Mouse (Mus musculus) midbrain, embryonic 11.5 days (tissue): ENCODE measurements around the gene Plekhb1. TPM values are rescaled to one million over a fixed set of nuclear protein-coding genes. Genes with fewer than 3 reads are reported as not detected.

Experiments used
- ATAC-seq: fragments of 200-750 bp; cut with Nextera tagmentation; 2 replicates; pipeline ENCODE4 v1.8.0; 2017; ENCODE audit warnings: moderate TSS enrichment, moderate library complexity; ENCODE audit not compliant: low FRiP score
- DNase-seq: peaks from one replicate; pipeline ENCODE4 v3.0.0; 2015; ENCODE audit warnings: low spot score; ENCODE audit errors: missing footprints
- H3K27ac ChIP-seq: fragments of 300-500 bp; sonication (generic); 2 replicates; pipeline ENCODE4 v1.5.1; 2014; ENCODE audit warnings: low read depth, low read length
- H3K27me3 ChIP-seq: fragments of 300-500 bp; sonication (generic); 2 replicates; pipeline ENCODE4 v1.6.1; 2014; ENCODE audit warnings: mild to moderate bottlenecking, low read length, moderate library complexity, mixed read lengths; ENCODE audit not compliant: control insufficient read depth, insufficient read depth
- H3K36me3 ChIP-seq: fragments of 300-500 bp; sonication (generic); 2 replicates; pipeline ENCODE4 v1.6.1; 2014; ENCODE audit warnings: mild to moderate bottlenecking, low read length, moderate library complexity, mixed read lengths; ENCODE audit not compliant: control insufficient read depth, insufficient read depth
- H3K4me1 ChIP-seq: fragments of 300-500 bp; sonication (generic); 2 replicates; pipeline ENCODE4 v1.6.1; 2014; ENCODE audit warnings: low read length; ENCODE audit not compliant: control insufficient read depth, insufficient read depth
- H3K4me2 ChIP-seq: fragments of 300-500 bp; sonication (generic); 2 replicates; pipeline ENCODE4 v1.6.1; 2014; ENCODE audit warnings: mild to moderate bottlenecking, moderate library complexity
- H3K4me3 ChIP-seq: fragments of 300-500 bp; sonication (generic); 2 replicates; pipeline ENCODE4 v1.5.1; 2014; ENCODE audit warnings: low read depth, low read length
- H3K9ac ChIP-seq: fragments of 300-500 bp; sonication (generic); 2 replicates; pipeline ENCODE4 v1.6.1; 2014; ENCODE audit warnings: low read length
- H3K9me3 ChIP-seq: fragments of 300-500 bp; sonication (generic); 2 replicates; pipeline ENCODE4 v1.6.1; 2016; ENCODE audit warnings: low read length; ENCODE audit not compliant: control insufficient read depth
- WGBS: fragments of 180-500 bp; shearing (Covaris S2); extraction: QIAGEN DNeasy Blood & Tissue Kit; methylation state at CpG from one replicate; pipeline ENCODE4 v1.1.7; 2014; 5-methylcytosine and 5-hydroxymethylcytosine counted together
- polyA plus RNA-seq: library from polyadenylated mRNA; unstranded; fragments of >200 nt; fragmentation: Nextera tagmentation; extraction: Ambion mirVana; gene quantifications from 2 replicates; pipeline ENCODE4 v1.2.1, GENCODE M21; 2014

Gene Plekhb1
- polyA plus RNA-seq, 1 experiment from 2014 or later, result 4.3 TPM

- Histone ChIP-seq H3K36me3 (no peaks in the 10 kb centered on the region), H3K9ac (no peak overlapping the region), H3K27me3 (no peaks in the 10 kb centered on the region), H3K9me3 (no peaks in the 10 kb centered on the region), H3K27ac (no peak overlapping the region), H3K4me3 (no peak overlapping the region), H3K4me2 (no peak overlapping the region), H3K4me1 (no peaks in the 10 kb centered on the region)
- WGBS, result 74% methylated on average over 5 of the region's 5 CpGs
- ATAC-seq, result no peak
- DNase-seq, result no peak
Observed at GRCm38 (mm10) chr7:100684081-100684480, 21.9 kb upstream of the Plekhb1 start.

DNA sequence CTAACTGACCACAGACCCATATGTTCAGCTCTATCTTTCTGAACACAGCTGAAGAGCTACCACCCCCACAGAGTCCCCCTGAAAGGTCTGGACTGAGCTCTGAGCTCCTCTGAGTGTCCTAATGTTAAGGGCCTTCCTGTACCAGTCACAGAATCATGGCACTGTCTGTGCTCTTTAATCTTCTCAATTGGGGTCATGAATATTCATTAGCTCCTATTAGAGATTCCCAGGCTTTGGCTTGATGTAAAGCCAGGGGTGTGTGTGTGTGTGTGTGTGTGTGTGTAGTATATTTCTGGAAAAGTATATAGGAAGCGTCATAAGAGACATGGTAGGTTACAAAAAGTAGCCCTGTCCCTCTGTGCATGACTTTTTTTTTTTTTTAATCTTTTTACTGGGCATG, 21.0 kb upstream of the Plekhb1 start:
- H3K4me2 ChIP-seq, result no peak overlapping the region
- no peak overlapping the region for H3K27ac ChIP-seq
- no peaks in the 10 kb centered on the region for H3K27me3 ChIP-seq
- ATAC-seq, result no peak
- H3K9me3 ChIP-seq, result no peaks in the 10 kb centered on the region
- H3K36me3 ChIP-seq, result no peaks in the 10 kb centered on the region
- no peak overlapping the region for H3K4me3 ChIP-seq
- no peak for DNase-seq
- no peaks in the 10 kb centered on the region for H3K4me1 ChIP-seq
- 86% methylated on average over 1 of the region's 1 CpGs for WGBS
- no peak overlapping the region for H3K9ac ChIP-seq

DNA sequence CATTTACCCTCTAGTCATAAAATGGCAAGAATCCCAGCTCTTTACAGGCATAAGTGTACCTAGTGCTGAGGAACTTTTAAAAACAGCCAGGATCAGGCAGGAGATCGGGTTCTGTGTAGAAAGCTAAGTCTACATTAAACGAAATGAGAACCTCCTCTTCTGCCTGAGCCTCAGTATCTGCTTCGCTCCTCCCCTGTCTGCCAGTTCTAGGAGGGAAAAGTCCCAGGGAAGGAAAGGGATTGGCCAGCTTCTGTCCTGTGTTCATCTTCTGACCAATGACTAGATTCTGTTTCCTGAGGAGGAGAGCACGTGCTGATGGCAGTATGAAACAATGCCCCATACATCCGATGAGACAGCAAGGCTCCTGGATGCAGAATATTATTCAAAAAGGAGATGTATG, 18.9 kb upstream of the Plekhb1 start:
- H3K9ac ChIP-seq, result no peak overlapping the region
- H3K27ac ChIP-seq, result no peak overlapping the region
- no peaks in the 10 kb centered on the region for H3K27me3 ChIP-seq
- H3K4me2 ChIP-seq, result no peak overlapping the region
- ATAC-seq, result no peak
- WGBS, result 64% methylated on average over 5 of the region's 5 CpGs
- H3K36me3 ChIP-seq, result no peaks in the 10 kb centered on the region
- H3K4me3 ChIP-seq, result no peak overlapping the region
- no peak for DNase-seq
- no peaks in the 10 kb centered on the region for H3K9me3 ChIP-seq
- no peaks in the 10 kb centered on the region for H3K4me1 ChIP-seq

DNA sequence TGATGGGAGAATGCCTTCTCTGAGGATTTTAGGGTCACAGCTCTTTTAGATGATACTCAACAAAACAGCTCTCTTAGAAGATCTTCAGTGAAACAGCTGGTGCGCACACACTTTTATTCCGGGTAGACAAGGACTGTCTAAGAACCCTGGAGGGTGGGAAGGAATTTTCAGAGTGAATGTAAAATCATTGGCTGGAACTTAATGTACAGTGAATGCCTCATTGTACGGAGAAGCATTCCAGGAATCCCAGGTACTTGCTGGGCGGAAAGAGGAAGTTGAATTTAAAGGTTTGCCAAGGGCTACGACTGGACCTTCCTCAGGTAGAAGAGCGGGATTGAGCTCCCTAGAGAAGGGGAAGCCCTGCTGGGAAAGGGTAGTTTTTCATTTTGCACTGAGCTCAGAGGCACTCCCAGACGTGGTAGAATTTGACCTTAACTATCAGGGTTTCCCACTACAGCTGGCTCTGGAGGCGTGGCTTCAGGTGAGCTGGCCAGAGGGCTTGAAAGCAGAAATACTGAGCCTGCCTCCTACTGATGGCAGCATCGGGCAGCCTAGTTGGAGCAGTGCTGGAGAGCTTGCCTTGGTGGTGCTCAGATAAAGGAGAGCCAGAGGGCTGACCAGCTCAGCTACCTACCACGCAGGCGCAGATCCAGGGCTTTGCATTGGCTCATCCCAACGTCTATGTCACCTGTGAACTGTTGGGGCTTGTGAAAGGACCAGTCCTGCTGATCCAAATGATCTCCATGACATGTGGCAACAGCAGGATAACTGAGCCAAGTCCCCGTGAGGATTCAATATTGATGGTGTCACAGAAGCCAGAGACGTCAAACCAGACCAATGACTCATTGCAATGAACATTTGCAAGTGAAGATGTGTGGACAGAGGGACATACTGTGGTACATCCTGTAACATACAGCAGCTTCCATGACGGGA, 17.0 kb upstream of the Plekhb1 start:
- H3K36me3 ChIP-seq, result no peaks in the 10 kb centered on the region
- H3K4me1 ChIP-seq, result no peaks in the 10 kb centered on the region

GRCm38 (mm10) chr7:100678052-100678451, 15.8 kb upstream of the Plekhb1 start:
- WGBS, result 81% methylated on average over 5 of the region's 5 CpGs
- no peaks in the 10 kb centered on the region for H3K36me3 ChIP-seq
- no peak overlapping the region for H3K4me2 ChIP-seq
- no peaks in the 10 kb centered on the region for H3K4me1 ChIP-seq
- DNase-seq, result no peak
- ATAC-seq, result no peak
- no peaks in the 10 kb centered on the region for H3K27me3 ChIP-seq
- no peak overlapping the region for H3K27ac ChIP-seq
- no peak overlapping the region for H3K4me3 ChIP-seq
- H3K9ac ChIP-seq, result no peak overlapping the region
- no peaks in the 10 kb centered on the region for H3K9me3 ChIP-seq

More for the DNA sequence above, 17.0 kb upstream of the Plekhb1 start:
- H3K27me3 ChIP-seq, result no peaks in the 10 kb centered on the region
- no peaks in the 10 kb centered on the region for H3K9me3 ChIP-seq
- WGBS, result 71% methylated on average over 15 of the region's 15 CpGs
- DNase-seq (no peak), ATAC-seq (no peak)
- no peak overlapping the region for H3K27ac ChIP-seq
- H3K4me2 ChIP-seq, result no peak overlapping the region
- no peak overlapping the region for H3K9ac ChIP-seq
- H3K4me3 ChIP-seq, result no peak overlapping the region

GRCm38 (mm10) chr7:100674941-100675340, 12.7 kb upstream of the Plekhb1 start:
- no peaks in the 10 kb centered on the region for H3K4me1 ChIP-seq
- no peaks in the 10 kb centered on the region for H3K27me3 ChIP-seq
- DNase-seq (no peak), ATAC-seq (no peak)
- no peak overlapping the region for H3K27ac ChIP-seq
- H3K9me3 ChIP-seq, result no peaks in the 10 kb centered on the region
- no peak overlapping the region for H3K4me2 ChIP-seq
- H3K4me3 ChIP-seq, result no peak overlapping the region
- no peak overlapping the region for H3K9ac ChIP-seq
- H3K36me3 ChIP-seq, result no peaks in the 10 kb centered on the region
- WGBS, result 94% methylated on average over 2 of the region's 2 CpGs

DNA sequence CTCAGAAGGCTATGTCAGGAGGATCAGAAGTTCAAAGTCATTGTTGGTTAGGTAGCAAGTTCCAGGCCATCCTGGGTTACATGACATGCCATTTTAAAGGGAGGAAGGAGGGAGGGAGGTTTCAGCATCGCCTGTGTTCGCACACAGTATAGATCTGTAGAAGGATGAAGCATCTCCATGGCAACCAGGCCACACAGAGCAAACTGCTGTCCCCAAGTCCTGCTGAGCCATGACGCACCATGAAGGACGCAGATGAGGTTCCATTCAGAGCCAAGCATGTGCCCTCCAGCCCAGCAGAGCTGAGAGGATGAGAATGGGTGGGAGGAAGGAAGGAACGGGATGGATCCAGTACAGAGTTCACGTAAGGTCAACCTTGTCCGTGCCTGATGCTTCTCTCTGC, 11.2 kb upstream of the Plekhb1 start:
- Histone ChIP-seq H3K4me1 (no peaks in the 10 kb centered on the region), H3K27ac (no peak overlapping the region), H3K9me3 (no peaks in the 10 kb centered on the region), H3K9ac (no peak overlapping the region), H3K36me3 (no peaks in the 10 kb centered on the region), H3K4me3 (no peak overlapping the region), H3K27me3 (no peaks in the 10 kb centered on the region), H3K4me2 (no peak overlapping the region)
- WGBS, result 61% methylated on average over 7 of the region's 7 CpGs
- ATAC-seq (no peak), DNase-seq (no peak)

- Histone ChIP-seq H3K4me2 (no peak overlapping the region), H3K27ac (no peak overlapping the region), H3K36me3 (no peaks in the 10 kb centered on the region), H3K4me1 (no peaks in the 10 kb centered on the region), H3K4me3 (no peak overlapping the region), H3K9ac (no peak overlapping the region), H3K27me3 (no peaks in the 10 kb centered on the region), H3K9me3 (no peaks in the 10 kb centered on the region)
- DNase-seq (no peak), ATAC-seq (no peak)
- WGBS, result 88% methylated on average over 5 of the region's 5 CpGs
Observed at GRCm38 (mm10) chr7:100670646-100671045, 8.4 kb upstream of the Plekhb1 start.

DNA sequence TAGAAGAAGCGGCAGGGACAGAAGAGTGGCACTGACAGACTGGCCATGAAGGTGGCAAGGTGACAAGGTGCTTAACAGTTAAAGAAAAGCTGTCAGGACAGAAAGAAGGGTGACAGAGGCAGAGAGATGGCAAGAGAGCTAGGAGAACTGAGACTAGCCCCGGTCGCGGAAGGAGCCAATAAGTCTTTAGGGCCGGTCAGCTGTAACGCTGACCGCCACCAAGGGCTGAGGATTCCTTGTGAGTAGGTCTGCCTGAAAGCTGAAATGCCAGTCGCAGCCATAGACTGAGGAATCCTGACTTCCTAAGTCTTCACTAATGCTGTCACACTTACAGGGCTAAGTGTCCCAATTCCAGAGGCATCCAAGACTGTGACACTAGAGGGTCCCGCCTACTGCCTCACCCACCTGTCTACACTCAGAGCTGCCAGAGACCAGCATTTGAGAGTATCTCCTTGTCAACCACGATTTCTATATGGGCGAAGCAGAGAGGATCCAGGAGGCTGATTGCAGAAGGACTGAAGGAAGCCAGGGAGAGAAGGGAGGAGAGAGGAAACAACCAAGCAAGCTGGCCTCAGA, 1.6 kb upstream of the Plekhb1 start:
- ATAC-seq (no peak), DNase-seq (no peak)
- no peaks in the 10 kb centered on the region for H3K36me3 ChIP-seq
- H3K4me1 ChIP-seq, result peaks cover 13% of the 10 kb centered on the region
- no peak overlapping the region for H3K4me3 ChIP-seq
- no peak overlapping the region for H3K27ac ChIP-seq
- peak overlapping the region; percentile 26; the same call in 1 of the 2 replicates for H3K4me2 ChIP-seq
- H3K27me3 ChIP-seq, result no peaks in the 10 kb centered on the region
- no peaks in the 10 kb centered on the region for H3K9me3 ChIP-seq
- peak overlapping the region; percentile 41; the same call in 1 of the 2 replicates for H3K9ac ChIP-seq
- WGBS, result 57% methylated on average over 11 of the region's 11 CpGs
